Mouse (Mus musculus) liver, embryonic 13.5 days (tissue): ENCODE measurements around the gene Ror1. TPM values are rescaled to one million over a fixed set of nuclear protein-coding genes. Genes with fewer than 3 reads are reported as not detected.

Experiments used
- ATAC-seq: fragments of 200-750 bp; cut with Nextera tagmentation; 2 replicates; pipeline ENCODE4 v1.8.0; 2017; ENCODE audit warnings: low read depth, mild to moderate bottlenecking, moderate number of reproducible peaks, moderate library complexity
- DNase-seq: peaks from one replicate; pipeline ENCODE4 v3.0.0; 2022
- H3K27ac ChIP-seq: fragments of 300-500 bp; sonication (generic); 2 replicates; pipeline ENCODE4 v1.5.1; 2015; ENCODE audit warnings: moderate library complexity, mild to moderate bottlenecking, inconsistent platforms
- H3K27me3 ChIP-seq: fragments of 300-500 bp; sonication (generic); 2 replicates; pipeline ENCODE4 v1.6.1; 2015; ENCODE audit warnings: mild to moderate bottlenecking, inconsistent platforms
- H3K36me3 ChIP-seq: fragments of 300-500 bp; sonication (generic); 2 replicates; pipeline ENCODE4 v1.6.1; 2015; ENCODE audit warnings: mild to moderate bottlenecking, inconsistent platforms
- H3K4me1 ChIP-seq: fragments of 300-500 bp; sonication (generic); replicated peaks from 2 replicates; pipeline ENCODE4 v1.6.1; 2015; ENCODE audit warnings: inconsistent platforms
- H3K4me2 ChIP-seq: fragments of 300-500 bp; sonication (generic); 2 replicates; pipeline ENCODE4 v1.6.1; 2015; ENCODE audit warnings: inconsistent platforms, mild to moderate bottlenecking, moderate library complexity
- H3K4me3 ChIP-seq: fragments of 300-500 bp; sonication (generic); replicated peaks from 2 replicates; pipeline ENCODE4 v1.5.1; 2015; ENCODE audit warnings: mild to moderate bottlenecking, inconsistent platforms
- H3K9ac ChIP-seq: fragments of 300-500 bp; sonication (generic); 2 replicates; pipeline ENCODE4 v1.6.1; 2015; ENCODE audit warnings: mild to moderate bottlenecking, inconsistent platforms
- H3K9me3 ChIP-seq: fragments of 300-500 bp; sonication (generic); replicated peaks from 2 replicates; pipeline ENCODE4 v1.6.1; 2016; ENCODE audit warnings: inconsistent platforms
- WGBS: fragments of 180-500 bp; shearing (Covaris S2); methylation state at CpG from one replicate; pipeline ENCODE4 v1.1.7; 2015; ENCODE audit not compliant: insufficient replicate concordance; 5-methylcytosine and 5-hydroxymethylcytosine counted together
- polyA plus RNA-seq: library from polyadenylated mRNA; unstranded; fragments of >200 nt; fragmentation: Nextera tagmentation; extraction: Ambion mirVana; gene quantifications from 2 replicates; pipeline ENCODE4 v1.2.1, GENCODE M21; 2015

Ror1 gene
- polyA plus RNA-seq, 1 experiment from 2014 or later: 0.36 TPM

DNA sequence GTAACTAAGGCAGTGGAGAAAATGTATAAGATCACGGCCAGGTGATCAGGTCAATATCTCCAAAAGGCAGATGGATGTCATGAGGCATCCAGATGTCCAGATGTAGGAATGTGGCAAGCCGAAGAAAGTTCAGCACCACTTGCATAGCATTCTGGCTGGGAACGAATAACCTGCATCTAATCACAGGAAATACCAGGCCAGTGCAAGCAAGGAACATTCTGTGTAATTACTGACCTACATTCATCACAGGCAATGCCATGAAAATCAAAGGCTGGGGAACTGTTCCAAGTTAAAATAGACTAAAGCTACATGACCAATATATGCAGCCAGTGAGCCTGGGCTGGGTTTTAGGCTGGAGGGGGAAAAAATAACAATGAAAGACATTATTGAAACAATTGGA is 140.7 kb downstream of the Ror1 start:
- Histone ChIP-seq H3K27me3 (no peaks in the 10 kb centered on the region), H3K4me2 (no peak overlapping the region), H3K27ac (no peak overlapping the region), H3K4me1 (0 out of 2 replicates have a peak, but pooled peaks cover 3% of the 10 kb centered on the region), H3K9me3 (no peaks in the 10 kb centered on the region), H3K9ac (no peak overlapping the region), H3K4me3 (no peak overlapping the region), H3K36me3 (no peaks in the 10 kb centered on the region)
- 62% methylated on average over 3 of the region's 3 CpGs for WGBS
- no peak for ATAC-seq
- no peak for DNase-seq

DNA sequence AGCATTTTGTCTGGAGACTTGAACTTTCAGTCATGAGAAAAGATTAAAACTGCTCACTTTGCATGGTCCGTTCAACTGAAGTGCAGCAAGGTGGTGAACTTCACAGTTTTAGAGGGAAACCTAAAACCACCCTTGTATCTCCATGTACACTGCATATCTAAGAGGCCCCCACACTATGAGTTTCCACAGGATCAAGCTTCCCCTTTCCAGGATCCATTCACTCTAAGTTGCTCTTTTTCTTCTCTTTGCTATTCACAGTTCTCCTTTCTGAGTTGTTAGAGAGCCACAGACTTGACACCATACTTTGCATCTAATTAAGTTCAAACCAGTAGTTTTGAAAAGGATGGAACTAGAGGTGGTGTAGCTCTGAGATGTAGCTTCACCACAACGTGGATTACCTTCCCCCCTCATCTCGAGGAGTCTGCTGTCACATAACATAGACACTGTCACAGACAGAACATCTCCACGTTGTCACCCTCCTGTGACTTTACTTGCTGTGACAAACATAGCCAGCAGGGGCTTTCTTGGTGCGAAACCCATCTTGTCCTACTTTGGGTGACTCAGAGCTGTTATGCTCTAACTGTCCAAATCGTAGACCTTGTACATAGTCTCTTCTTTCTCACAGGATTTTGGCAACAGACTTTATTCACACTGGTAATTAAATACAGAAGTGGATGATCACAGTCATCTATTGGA is 146.6 kb downstream of the Ror1 start:
- DNase-seq (no peak), ATAC-seq (no peak)
- Histone ChIP-seq H3K9me3 (no peaks in the 10 kb centered on the region), H3K4me3 (no peak overlapping the region), H3K4me1 (no peaks in the 10 kb centered on the region), H3K9ac (no peak overlapping the region), H3K27me3 (no peaks in the 10 kb centered on the region), H3K36me3 (no peaks in the 10 kb centered on the region), H3K27ac (no peak overlapping the region), H3K4me2 (no peak overlapping the region)
- WGBS: 54% methylated on average over 6 of the region's 6 CpGs

DNA sequence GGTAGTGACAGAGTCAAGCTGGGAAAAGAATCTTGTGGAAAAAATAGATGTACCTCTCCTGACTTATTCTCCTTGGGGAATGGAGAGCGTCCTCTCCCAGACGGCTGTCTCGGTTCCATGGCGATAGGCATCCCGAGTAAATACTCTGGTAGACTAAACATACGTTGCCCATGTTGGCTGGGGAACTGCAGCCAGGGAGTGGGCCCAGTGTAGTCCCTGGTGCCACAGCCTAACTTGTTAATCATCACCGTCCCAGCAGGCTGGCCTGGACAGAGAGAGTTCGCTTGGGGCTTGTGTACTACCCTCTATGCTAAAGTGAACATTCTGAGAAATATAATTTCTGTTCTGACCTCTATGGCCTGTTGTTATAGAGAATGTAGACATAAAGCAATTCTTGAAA is 148.7 kb downstream of the Ror1 start:
- 75% methylated on average over 8 of the region's 8 CpGs for WGBS
- no peak overlapping the region for H3K4me2 ChIP-seq
- ATAC-seq (no peak), DNase-seq (no peak)
- H3K9ac ChIP-seq: no peak overlapping the region
- no peaks in the 10 kb centered on the region for H3K4me1 ChIP-seq
- no peak overlapping the region for H3K4me3 ChIP-seq
- H3K9me3 ChIP-seq: no peaks in the 10 kb centered on the region
- no peaks in the 10 kb centered on the region for H3K27me3 ChIP-seq
- H3K27ac ChIP-seq: no peak overlapping the region
- H3K36me3 ChIP-seq: no peaks in the 10 kb centered on the region

DNA sequence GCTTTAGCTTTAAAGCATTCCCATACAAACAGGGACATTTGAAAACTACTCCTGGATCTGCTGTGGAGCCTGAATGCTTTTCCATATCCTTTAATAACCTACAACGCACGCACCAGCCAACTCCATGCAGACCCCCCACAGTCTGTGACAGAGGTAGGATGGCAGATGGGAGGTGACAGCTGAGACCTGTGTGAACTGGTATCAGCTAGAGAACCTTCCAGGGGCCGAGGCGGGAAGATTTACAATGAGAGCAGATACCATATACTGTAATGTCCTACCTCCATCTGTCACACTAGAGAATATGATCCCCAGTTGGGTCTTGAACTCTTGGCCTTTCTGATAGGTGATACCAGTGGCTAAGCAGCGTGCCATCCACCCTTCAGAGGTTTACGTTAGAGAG is 149.1 kb downstream of the Ror1 start:
- H3K36me3 ChIP-seq: no peaks in the 10 kb centered on the region

DNA sequence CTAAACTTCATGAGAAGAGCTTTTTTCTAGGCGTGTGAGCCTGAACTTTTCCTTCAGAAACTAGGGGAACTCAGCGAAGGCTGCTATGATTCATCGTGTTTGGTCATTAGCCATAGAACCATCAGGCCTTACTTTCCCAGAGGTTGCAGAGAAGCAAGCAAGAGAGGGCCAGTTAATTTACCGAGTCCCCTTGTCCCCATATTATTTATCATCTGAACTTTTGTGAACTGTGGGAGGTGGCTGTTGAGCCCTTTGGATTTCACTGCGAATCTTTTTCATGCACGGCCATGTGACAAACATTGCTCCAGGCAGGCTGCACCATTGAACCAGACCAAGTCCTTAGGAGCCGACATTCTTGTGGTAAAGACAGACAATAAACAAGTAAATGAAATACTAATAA is 152.2 kb downstream of the Ror1 start:
- DNase-seq: no peak
- Histone ChIP-seq H3K27ac (no peak overlapping the region), H3K4me1 (no peaks in the 10 kb centered on the region), H3K4me2 (no peak overlapping the region), H3K27me3 (no peaks in the 10 kb centered on the region), H3K4me3 (no peak overlapping the region), H3K9ac (no peak overlapping the region), H3K36me3 (no peaks in the 10 kb centered on the region), H3K9me3 (no peaks in the 10 kb centered on the region)
- no peak for ATAC-seq
- 55% methylated on average over 7 of the region's 7 CpGs for WGBS

More for the DNA sequence above, 149.1 kb downstream of the Ror1 start:
- Histone ChIP-seq H3K27ac (no peak overlapping the region), H3K27me3 (no peaks in the 10 kb centered on the region), H3K9me3 (no peaks in the 10 kb centered on the region), H3K4me1 (no peaks in the 10 kb centered on the region), H3K4me2 (no peak overlapping the region), H3K4me3 (no peak overlapping the region), H3K9ac (no peak overlapping the region)
- WGBS: 66% methylated on average over 6 of the region's 6 CpGs
- no peak for ATAC-seq
- DNase-seq: no peak

DNA sequence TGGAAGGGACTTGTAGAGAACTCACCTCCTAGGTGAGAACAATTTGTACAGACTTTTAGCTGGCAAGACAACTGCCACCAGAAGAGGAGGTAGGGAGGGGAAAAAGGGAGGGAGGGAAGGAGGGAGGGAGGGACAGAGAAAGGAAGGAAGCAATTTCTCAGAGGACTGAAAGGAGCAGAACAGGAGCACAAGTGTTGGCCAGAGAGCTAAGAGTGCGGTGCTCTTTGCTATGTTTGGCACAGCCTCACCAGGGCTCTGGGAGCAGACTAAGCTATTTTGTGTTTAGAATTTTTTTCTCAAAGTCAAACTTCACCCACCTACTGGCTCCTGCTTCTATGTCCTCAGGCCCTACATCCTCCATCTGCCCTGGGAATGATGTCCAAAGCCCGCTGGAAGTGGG is 152.7 kb downstream of the Ror1 start:
- ATAC-seq (no peak), DNase-seq (no peak)
- Histone ChIP-seq H3K4me2 (no peak overlapping the region), H3K27me3 (no peaks in the 10 kb centered on the region), H3K4me3 (no peak overlapping the region), H3K9ac (no peak overlapping the region), H3K27ac (no peak overlapping the region), H3K9me3 (no peaks in the 10 kb centered on the region), H3K36me3 (no peaks in the 10 kb centered on the region), H3K4me1 (no peaks in the 10 kb centered on the region)
- WGBS: 56% methylated on average over 2 of the region's 2 CpGs

DNA sequence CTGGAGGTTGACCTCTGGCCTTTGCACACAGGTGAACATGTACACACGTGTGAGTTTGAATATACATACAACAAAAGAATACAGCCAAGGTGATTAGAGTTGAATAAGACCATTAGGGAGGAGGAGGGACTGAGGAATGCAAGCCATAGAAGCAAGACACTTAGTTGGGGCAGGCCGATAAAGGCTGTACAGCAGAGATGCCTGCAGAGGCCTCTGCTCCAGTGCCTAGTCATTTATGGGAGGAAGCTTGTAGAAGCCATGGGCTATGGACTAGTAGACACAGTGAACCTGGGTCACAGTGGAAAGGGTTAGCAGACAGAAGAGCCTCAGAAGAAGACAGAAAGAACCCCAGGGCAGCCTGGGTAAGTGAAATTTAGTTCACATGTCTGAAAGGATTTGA is 155.7 kb downstream of the Ror1 start:
- DNase-seq (no peak), ATAC-seq (no peak)
- WGBS: 44% methylated on average over 2 of the region's 2 CpGs
- no peaks in the 10 kb centered on the region for H3K36me3 ChIP-seq
- H3K27ac ChIP-seq: no peak overlapping the region
- H3K9me3 ChIP-seq: no peaks in the 10 kb centered on the region
- no peaks in the 10 kb centered on the region for H3K4me1 ChIP-seq
- H3K9ac ChIP-seq: no peak overlapping the region
- no peaks in the 10 kb centered on the region for H3K27me3 ChIP-seq
- H3K4me2 ChIP-seq: no peak overlapping the region
- H3K4me3 ChIP-seq: no peak overlapping the region

DNA sequence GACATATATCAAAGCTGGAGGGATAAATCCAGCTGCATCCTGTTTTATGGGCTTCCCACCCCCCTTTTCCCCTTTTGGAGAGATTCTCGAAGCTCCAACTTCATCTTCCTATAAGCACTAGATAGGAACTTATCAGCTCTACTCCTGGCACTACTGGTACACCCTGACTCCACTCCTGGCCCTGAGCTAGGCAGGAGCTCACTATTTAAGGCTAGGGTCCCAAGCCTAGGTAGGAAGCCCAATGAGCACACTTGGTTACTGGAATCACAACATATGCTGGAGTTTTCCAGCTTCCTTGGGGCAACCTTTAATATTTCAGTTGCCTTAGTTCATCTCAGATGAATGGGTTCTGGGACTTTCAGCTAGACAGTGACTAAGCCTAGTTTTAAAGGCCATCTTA is 156.5 kb downstream of the Ror1 start:
- DNase-seq: no peak
- H3K4me1 ChIP-seq: no peaks in the 10 kb centered on the region
- no peaks in the 10 kb centered on the region for H3K36me3 ChIP-seq
- no peaks in the 10 kb centered on the region for H3K9me3 ChIP-seq
- H3K27me3 ChIP-seq: no peaks in the 10 kb centered on the region
- no peak overlapping the region for H3K4me3 ChIP-seq
- H3K27ac ChIP-seq: no peak overlapping the region
- no peak for ATAC-seq
- 29% methylated on average over 1 of the region's 1 CpGs for WGBS
- H3K4me2 ChIP-seq: no peak overlapping the region
- no peak overlapping the region for H3K9ac ChIP-seq

DNA sequence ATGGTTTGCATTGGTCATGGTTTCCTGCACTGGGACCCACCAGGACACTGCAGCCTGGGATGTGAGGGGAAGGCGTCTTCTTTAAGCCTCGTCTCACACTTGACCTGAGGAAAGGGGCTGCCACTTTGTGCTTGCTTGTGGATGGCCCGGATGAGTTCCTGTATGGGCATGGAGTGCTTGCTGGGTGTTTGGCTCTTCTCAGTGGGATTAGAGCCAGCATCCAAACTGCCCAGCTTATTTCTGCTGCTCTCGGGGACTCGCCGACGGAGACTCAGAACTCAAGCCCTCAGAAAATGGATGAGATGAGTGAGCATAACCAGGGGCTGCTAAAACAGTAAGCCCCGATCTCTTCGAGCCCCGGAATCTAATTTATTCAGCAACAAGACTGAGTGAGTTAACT is 157.1 kb downstream of the Ror1 start:
- H3K4me3 ChIP-seq: no peak overlapping the region
- H3K36me3 ChIP-seq: no peaks in the 10 kb centered on the region
- H3K9ac ChIP-seq: no peak overlapping the region
- no peak overlapping the region for H3K4me2 ChIP-seq
- no peaks in the 10 kb centered on the region for H3K9me3 ChIP-seq
- ATAC-seq (no peak), DNase-seq (no peak)
- 74% methylated on average over 10 of the region's 10 CpGs for WGBS
- H3K4me1 ChIP-seq: no peaks in the 10 kb centered on the region
- H3K27me3 ChIP-seq: no peaks in the 10 kb centered on the region
- H3K27ac ChIP-seq: no peak overlapping the region

DNA sequence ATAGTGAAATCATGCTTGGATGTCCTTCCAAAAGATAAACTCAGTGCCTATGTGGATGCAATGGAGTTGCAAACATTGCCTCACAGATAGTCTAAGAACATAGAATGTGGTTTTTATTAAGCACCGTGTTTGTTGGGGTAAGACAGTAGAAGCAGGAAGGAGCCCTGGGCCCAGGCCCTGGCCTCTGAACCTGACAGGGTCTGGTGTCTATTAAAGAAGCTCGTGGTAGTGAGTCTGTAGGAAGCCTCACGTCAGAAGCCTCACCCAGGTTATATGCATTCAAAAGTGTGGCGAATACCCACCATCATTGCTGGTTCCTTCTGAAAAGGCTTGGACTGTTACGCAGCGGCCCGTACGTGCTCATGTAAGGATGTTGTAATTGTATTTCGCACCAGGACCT is 157.8 kb downstream of the Ror1 start:
- peaks cover 3% of the 10 kb centered on the region; the same call in 1 of the 2 replicates for H3K4me1 ChIP-seq
- DNase-seq (no peak), ATAC-seq (no peak)
- H3K9ac ChIP-seq: no peak overlapping the region
- H3K4me3 ChIP-seq: no peak overlapping the region
- no peaks in the 10 kb centered on the region for H3K27me3 ChIP-seq
- H3K27ac ChIP-seq: no peak overlapping the region
- no peaks in the 10 kb centered on the region for H3K9me3 ChIP-seq
- WGBS: 74% methylated on average over 9 of the region's 9 CpGs
- no peaks in the 10 kb centered on the region for H3K36me3 ChIP-seq
- no peak overlapping the region for H3K4me2 ChIP-seq

DNA sequence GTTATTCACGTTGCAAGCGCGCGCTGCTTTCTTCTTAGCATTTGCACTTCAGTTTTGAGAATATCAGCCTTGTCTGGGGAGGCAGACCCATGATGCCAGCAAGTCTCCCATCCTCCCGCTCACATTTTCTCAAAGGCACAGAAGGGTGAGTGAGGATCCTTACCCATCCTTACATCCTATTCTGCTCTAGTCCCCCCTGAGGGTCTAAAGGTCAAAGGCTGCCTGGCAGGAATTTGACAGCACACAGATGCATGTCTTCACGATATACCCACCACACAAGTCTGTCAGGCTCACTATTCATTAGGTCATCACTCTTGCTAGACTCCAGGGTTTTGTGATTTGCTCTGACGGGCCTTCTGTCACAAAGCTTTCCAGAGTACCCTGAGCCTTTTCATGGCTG is 158.2 kb downstream of the Ror1 start:
- 76% methylated on average over 7 of the region's 7 CpGs for WGBS
- H3K27me3 ChIP-seq: no peaks in the 10 kb centered on the region
- no peaks in the 10 kb centered on the region for H3K9me3 ChIP-seq
- H3K9ac ChIP-seq: no peak overlapping the region
- no peaks in the 10 kb centered on the region for H3K36me3 ChIP-seq
- H3K4me3 ChIP-seq: no peak overlapping the region
- no peak overlapping the region for H3K27ac ChIP-seq
- no peak overlapping the region for H3K4me2 ChIP-seq
- peaks cover 3% of the 10 kb centered on the region; the same call in 1 of the 2 replicates for H3K4me1 ChIP-seq
- DNase-seq: no peak
- no peak for ATAC-seq

DNA sequence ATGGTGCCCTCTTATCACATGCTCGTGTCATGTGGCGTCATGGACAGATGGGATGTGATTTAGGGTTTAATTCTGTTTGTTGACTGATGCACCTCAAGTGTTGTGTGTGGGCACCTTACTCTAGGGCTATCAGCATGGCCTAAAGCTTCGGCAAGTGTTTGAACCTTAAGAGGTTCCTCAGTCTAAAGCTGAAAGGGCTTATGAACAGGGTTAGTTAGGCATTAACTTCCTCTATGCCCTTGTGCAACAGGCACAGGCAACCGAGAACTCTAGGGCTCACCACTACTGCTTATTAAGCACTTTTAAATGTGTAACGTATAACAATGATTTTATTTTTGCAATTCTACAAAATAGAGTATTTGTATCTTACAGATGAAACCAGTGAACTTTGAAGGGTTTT is 162.9 kb downstream of the Ror1 start:
- no peak overlapping the region for H3K4me3 ChIP-seq
- H3K9ac ChIP-seq: no peak overlapping the region
- no peak overlapping the region for H3K27ac ChIP-seq
- WGBS: 53% methylated on average over 5 of the region's 5 CpGs
- no peaks in the 10 kb centered on the region for H3K9me3 ChIP-seq
- H3K27me3 ChIP-seq: no peaks in the 10 kb centered on the region
- no peak overlapping the region for H3K4me2 ChIP-seq
- DNase-seq (no peak), ATAC-seq (no peak)
- no peaks in the 10 kb centered on the region for H3K36me3 ChIP-seq
- H3K4me1 ChIP-seq: peaks cover 3% of the 10 kb centered on the region; the same call in 1 of the 2 replicates
